Mouse (Mus musculus) brain, embryonic 14.5 days (tissue): ENCODE results near the gene Ms4a2. TPM values are rescaled to one million over a fixed set of nuclear protein-coding genes. Genes with fewer than 3 reads are reported as not detected.
A peak's percentile ranks its signal among the peaks of the same experiment; 100 is the strongest.

Experiments
- DNase-seq: peaks from one replicate; pipeline ENCODE4 v3.0.0-alpha.2; 2011; ENCODE audit warnings: low read depth
- CTCF ChIP-seq: fragments of 200-500 bp; IDR thresholded peaks from 2 replicates; pipeline ENCODE4 v1.5.1; 2012; ENCODE audit warnings: inconsistent platforms, mild to moderate bottlenecking, moderate library complexity, borderline replicate concordance; ENCODE audit not compliant: insufficient read depth, insufficient read length; ENCODE audit errors: extremely low read depth
- POLR2A ChIP-seq: fragments of 200-500 bp; IDR thresholded peaks from 2 replicates; pipeline ENCODE4 v1.6.1; 2012; ENCODE audit warnings: mild to moderate bottlenecking, inconsistent platforms, borderline replicate concordance; ENCODE audit not compliant: poor library complexity, insufficient read depth, insufficient read length, severe bottlenecking; ENCODE audit errors: extremely low read depth
- polyA plus RNA-seq: library from polyadenylated mRNA; depleted of rRNA; stranded (reverse); fragments of >200 nt; gene quantifications from 2 replicates; pipeline ENCODE4 v1.2.3, GENCODE M21; 2012; rRNA removed

Ms4a2 gene
- polyA plus RNA-seq, 1 experiment = 0.14 TPM

DNA sequence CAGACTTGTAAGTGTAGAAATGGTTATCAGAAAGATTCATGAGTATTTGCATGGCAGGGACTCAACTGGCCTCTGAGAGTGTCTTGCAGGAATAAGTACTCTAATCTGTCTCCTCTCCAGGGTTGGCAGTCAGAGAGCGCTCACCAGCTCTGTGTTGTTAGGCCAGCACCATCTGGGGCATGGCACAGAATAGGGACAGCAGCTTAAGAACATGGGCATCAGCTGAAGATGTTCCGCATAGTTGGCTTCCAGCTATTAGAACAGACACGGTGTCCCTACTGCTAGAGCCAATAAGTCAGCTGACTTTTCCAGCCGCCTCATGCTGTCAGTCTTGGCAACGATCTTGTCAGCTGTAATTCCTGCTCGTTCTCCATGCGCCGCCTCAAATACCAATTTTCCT, 48.6 kb downstream of the Ms4a2 start:
- peak; percentile 39 for DNase-seq
- TF ChIP-seq CTCF = no peak
- no peak for TF ChIP-seq POLR2A

Other genes with a start within 250 kb of the Ms4a2 start
- gene Ms4a4a, start 248.2 kb downstream of the Ms4a2 start, polyA plus RNA-seq = 0.25 and 0.38 TPM in 2 replicates
- gene Ms4a4c, start 218.9 kb downstream of the Ms4a2 start, polyA plus RNA-seq = 0.06 and 0.12 TPM in 2 replicates
- gene Ms4a4b, start 180.2 kb downstream of the Ms4a2 start, polyA plus RNA-seq = not detected in 2 replicates
- gene Ms4a6c, start 154.4 kb downstream of the Ms4a2 start, polyA plus RNA-seq = 1.4 and 1.6 TPM in 2 replicates
- gene Gm8369, start 137.8 kb downstream of the Ms4a2 start, polyA plus RNA-seq = 0.13 TPM in 1 of 2 replicates, not detected in the other
- gene Ms4a6b, start 107.2 kb downstream of the Ms4a2 start, polyA plus RNA-seq = 1.7 and 2.7 TPM in 2 replicates
- gene Ms4a4d, start 86.9 kb downstream of the Ms4a2 start, polyA plus RNA-seq = 0.11 TPM in 1 of 2 replicates, not detected in the other
- 1.7 TPM in 2 replicates for gene Ms4a6d, start 18.9 kb downstream of the Ms4a2 start, polyA plus RNA-seq
- gene Ms4a3, start 17.1 kb upstream of the Ms4a2 start, polyA plus RNA-seq = not detected in 2 replicates
- not detected in 2 replicates for gene Oosp2, start 36.8 kb upstream of the Ms4a2 start, polyA plus RNA-seq
- not detected in 2 replicates for gene Oosp1, start 67.4 kb upstream of the Ms4a2 start, polyA plus RNA-seq
- gene Oosp3, start 73.3 kb upstream of the Ms4a2 start, polyA plus RNA-seq = not detected in 2 replicates
- not detected in 2 replicates for gene Gif, start 123.8 kb upstream of the Ms4a2 start, polyA plus RNA-seq
- 28.6 and 31.2 TPM in 2 replicates for gene Mrpl16, start 146.7 kb upstream of the Ms4a2 start, polyA plus RNA-seq
- 29.7 and 35.7 TPM in 2 replicates for gene Stx3, start 195.7 kb upstream of the Ms4a2 start, polyA plus RNA-seq
- gene Olfr1417, start 215.5 kb upstream of the Ms4a2 start, polyA plus RNA-seq = 0.05 TPM in 1 of 2 replicates, not detected in the other
- gene Olfr1418, start 237.3 kb upstream of the Ms4a2 start, polyA plus RNA-seq = not detected in 2 replicates